In the genomic region with DNA sequence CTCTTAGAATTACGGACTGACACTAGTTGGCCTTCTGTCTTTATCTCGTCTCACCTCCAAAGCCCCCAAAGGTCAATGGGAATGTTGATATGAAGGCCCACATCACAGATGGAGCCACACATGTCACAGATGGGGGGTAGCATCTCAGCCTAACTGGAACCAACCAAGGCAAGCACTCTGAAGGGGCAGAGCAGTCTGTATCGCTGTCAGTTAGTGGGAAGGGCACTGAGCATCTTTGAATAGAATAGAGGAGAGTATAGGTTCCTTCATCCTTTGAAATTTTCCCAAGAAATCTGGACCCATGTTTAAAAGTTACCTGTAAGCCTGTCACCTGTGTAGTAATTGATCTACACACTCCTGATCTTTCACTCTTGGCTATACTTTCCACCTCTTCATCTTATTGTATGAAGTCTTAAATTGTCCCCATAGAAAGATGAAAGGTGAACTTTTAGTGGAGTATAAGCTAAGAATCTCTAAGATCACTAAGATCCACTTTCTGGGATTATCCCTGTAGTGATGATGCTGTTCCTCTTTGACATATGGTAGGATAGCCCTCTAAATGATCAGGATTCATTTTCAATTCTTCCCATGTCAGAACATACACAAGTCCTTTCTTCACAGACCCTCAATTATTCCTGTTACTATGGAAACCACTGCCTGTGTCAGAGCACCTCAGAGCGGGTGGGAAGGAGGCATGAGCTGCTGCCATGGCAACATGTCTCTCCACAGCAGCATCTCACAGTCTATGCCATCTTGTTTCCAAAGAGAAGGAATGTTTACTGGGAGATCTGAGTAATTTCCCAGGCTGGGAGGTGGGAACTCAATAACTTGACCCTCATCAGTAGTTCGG, we compare ENCODE assay signal across 9 mouse cellular contexts.
DNase-seq lines count a peak whose midpoint lies in the region; ATAC-seq and TF ChIP-seq lines count a peak whose summit lies in the region.
"Had no signal": no experiment of that assay in that cellular context is flagged by ENCODE, and none has a peak within 500 bp of the region (broad histone marks: within the 10 kb centered on the region; RNA-seq: fewer than 3 reads in every experiment).

No protein-coding gene starts in this region.

- H3K9me3 ChIP-seq in forebrain, postnatal 0 days (ENCODE audit: low read length): no peaks in the 10 kb centered on the region

- peak overlapping the region; percentile 19; the same call in 1 of the 2 replicates for H3K9ac ChIP-seq in forebrain, postnatal 0 days
- no peak overlapping the region for H3K9ac ChIP-seq in heart, adult 2 months (ENCODE audit: low read depth, low read length)

- peaks cover 9% of the 10 kb centered on the region for H3K4me1 ChIP-seq in cortical plate, adult 2 months (ENCODE audit: control insufficient read depth, insufficient read depth, low read length)
- H3K4me1 ChIP-seq in forebrain, postnatal 0 days (ENCODE audit: insufficient read depth): peaks cover 21% of the 10 kb centered on the region
- H3K4me1 ChIP-seq in heart, adult 2 months (ENCODE audit: control insufficient read depth, insufficient read depth, low read length): no peaks in the 10 kb centered on the region

- no peaks in the 10 kb centered on the region for H3K27me3 ChIP-seq in forebrain, postnatal 0 days (ENCODE audit: insufficient read depth, low read length)
- no peaks in the 10 kb centered on the region for H3K27me3 ChIP-seq in heart, adult 2 months (ENCODE audit: control insufficient read depth, insufficient read depth, low read length)

- peak overlapping the region; percentile 67 for H3K27ac ChIP-seq in cortical plate, adult 2 months (ENCODE audit: insufficient read depth, low read length)
- peak overlapping the region; percentile 93 for H3K27ac ChIP-seq in forebrain, postnatal 0 days (ENCODE audit: low read depth, low read length)
- no peak overlapping the region for H3K27ac ChIP-seq in heart, adult 2 months

- no peak for TF ChIP-seq CTCF in cortical plate, adult 2 months (IDR thresholded peaks at IDR 0.05; ENCODE audit: extremely low read depth, insufficient read depth, low read length)
- TF ChIP-seq CTCF in forebrain, postnatal 0 days (IDR thresholded peaks at IDR 0.05; ENCODE audit: low read depth): no peak
- no peak for TF ChIP-seq CTCF in heart, adult 2 months (IDR thresholded peaks at IDR 0.05)

- no peak overlapping the region for H3K4me3 ChIP-seq in cortical plate, adult 2 months (ENCODE audit: insufficient read depth, low read length)
- no peak overlapping the region for H3K4me3 ChIP-seq in forebrain, postnatal 0 days (ENCODE audit: low read depth, low read length)
- H3K4me3 ChIP-seq in heart, adult 2 months: no peak overlapping the region

- no peak for TF ChIP-seq POLR2A in cortical plate, adult 2 months (IDR thresholded peaks at IDR 0.05; ENCODE audit: extremely low read depth, insufficient read depth, low read length)
- no peak for TF ChIP-seq POLR2A in heart, adult 2 months (IDR thresholded peaks at IDR 0.05; ENCODE audit: insufficient read depth, low read depth, low read length)

- no peaks in the 10 kb centered on the region for H3K36me3 ChIP-seq in forebrain, postnatal 0 days (ENCODE audit: insufficient read depth)
- no peaks in the 10 kb centered on the region for H3K36me3 ChIP-seq in heart, adult 2 months (ENCODE audit: control insufficient read depth, insufficient read depth, low read length)

- 0 out of 2 replicates have a peak overlapping the region, but pooled peaks have one; percentile 6 for H3K4me2 ChIP-seq in forebrain, postnatal 0 days (ENCODE audit: low read depth)

- 38% methylated on average over 5 of the region's 5 CpGs for WGBS in forebrain, postnatal 0 days
- whole genome bisulfite sequencing in heart, adult 2 months: 68% methylated on average over 5 of the region's 5 CpGs

- ATAC-seq in forebrain, postnatal 0 days: peak; percentile 99
- no peak for ATAC-seq in erythroblast, adult 5-6 weeks (replicated peaks; ENCODE audit: low FRiP score, poor library complexity, severe bottlenecking)

- DNase-seq in forebrain, postnatal 0 days: peak; percentile 89
- peak; percentile 39 to 75 for DNase-seq in layer of hippocampus, postnatal 14 days (ENCODE audit: low spot score in 2 of 2)
- DNase-seq in neural tube, embryonic 10.5 days (ENCODE audit: extremely low spot score, low spot score): peak; percentile 40
- no peak for DNase-seq in kidney, adult 11 months
- no peak for DNase-seq in heart, adult 2 months
- DNase-seq in kidney, postnatal 14 days: no peak
- DNase-seq: thymus, postnatal 25 days had no signal

- intact Hi-C loops in heart, adult 2 months (cut with DNase I): no loop called here

- H3K79me2 ChIP-seq in heart, adult 2 months (replicated peaks; ENCODE audit: control insufficient read depth, insufficient read depth, low read length): no peaks in the 10 kb centered on the region

- TF ChIP-seq EP300 in heart, adult 2 months (IDR thresholded peaks at IDR 0.05; ENCODE audit: insufficient read depth, low read depth, low read length): no peak

Comparison
In these comparisons a context has a peak if more than half of its experiments do, and no peak if none do; other contexts are left out.
1. DNase-seq: peak in forebrain, postnatal 0 days (single experiment), layer of hippocampus, postnatal 14 days (2 of 2) and neural tube, embryonic 10.5 days (single experiment); none in kidney, adult 11 months (single experiment), heart, adult 2 months (0 of 2) and kidney, postnatal 14 days (single experiment).